Mouse (Mus musculus) cerebellum, adult 11 months (tissue): ENCODE measurements around the gene Ccdc43.

Source experiments
- DNase-seq: peaks from one replicate; pipeline ENCODE4 v3.0.0; 2022

The Ccdc43 gene

DNA sequence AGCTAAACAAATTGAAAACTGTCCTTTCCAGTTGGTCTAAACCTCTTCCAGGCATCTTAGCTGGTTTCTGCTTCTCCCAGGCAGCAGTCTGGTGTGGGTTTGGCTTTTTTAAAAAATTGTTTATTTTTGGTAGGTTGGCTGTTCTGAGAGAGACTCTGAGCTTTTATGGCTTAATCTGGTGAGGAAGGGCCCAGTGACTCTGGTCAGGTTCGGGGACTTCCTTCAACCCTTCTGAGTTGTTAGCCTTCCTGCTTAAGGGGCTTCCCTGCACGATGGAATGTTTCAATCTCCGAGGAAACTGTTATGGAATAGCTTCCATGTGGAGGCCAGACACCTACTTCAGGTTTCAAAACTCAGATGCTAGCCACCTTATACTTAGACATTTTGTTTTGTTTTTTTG lies 34.2 kb downstream of the Ccdc43 start, which contains the start of gene Meioc:
Gene Meioc, plus strand, starts transcription at position 301 of the 400 bp plus-strand sequence.
- DNase-seq = no peak

DNA sequence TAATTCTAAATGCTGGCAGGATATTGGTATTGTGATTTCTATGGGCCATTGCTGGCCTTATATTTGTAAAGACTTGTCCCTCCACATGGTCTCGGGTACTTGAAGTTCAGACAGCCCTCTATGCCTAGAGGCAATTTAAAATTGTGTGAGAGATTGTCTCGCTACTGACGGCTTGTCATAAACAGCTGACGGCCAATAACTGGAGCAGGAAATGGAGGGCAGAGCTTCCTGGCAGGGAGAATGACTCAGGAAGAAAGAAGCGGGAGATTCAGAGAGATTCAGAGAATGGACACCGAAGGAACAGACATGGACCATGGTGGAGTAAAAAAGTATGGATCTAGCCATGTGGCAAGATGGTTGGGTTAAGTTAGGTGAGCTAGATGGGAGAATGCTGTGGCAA lies 40.7 kb downstream of the Ccdc43 start:
- no peak for DNase-seq

DNA sequence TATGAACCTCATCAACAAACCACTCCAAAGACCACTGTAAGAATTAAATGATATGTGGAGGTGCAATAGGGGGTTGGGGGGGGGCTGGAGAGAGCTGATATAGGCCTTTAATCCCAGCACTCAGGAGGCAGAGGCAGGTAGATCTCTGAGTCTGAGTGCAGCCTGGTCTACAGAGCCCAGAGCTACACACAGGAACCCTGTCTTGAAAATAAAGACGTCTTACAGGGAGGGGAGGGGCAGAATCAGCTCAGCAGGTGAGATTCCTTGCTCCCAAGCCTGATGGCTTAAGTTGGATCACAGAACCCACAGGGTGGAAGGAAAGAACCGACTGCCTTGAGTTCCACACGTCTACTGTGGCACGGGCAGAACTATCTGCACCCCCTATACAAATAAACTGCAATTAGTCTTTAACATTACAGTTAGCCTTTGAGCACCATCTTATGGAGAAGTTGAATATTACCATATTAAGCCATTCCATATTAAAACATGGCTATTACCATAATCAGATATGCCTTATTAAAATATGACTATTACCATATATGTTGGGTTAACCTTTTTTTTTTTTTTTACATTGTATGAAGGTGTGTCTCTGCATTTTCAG lies 41.2 kb downstream of the Ccdc43 start:
- DNase-seq = no peak

DNA sequence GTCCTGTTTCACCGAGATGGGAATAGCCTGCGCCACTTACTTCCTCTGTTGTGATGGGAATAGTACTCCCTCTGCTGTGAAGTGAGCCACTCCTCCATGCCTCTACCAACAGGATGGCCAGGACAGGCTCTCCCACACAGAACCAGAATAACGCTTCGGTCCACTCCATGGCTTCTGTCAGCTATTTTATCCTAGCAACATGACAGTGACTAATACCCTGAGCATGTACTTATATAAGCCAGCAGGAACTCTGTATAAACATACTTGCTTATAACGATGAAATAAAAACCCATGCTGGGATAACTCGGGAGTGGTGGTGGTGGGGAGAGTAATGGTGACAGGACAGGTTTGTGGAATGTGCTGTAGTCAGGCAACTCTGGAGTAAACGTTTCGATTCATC lies 41.7 kb downstream of the Ccdc43 start:
- DNase-seq = no peak

DNA sequence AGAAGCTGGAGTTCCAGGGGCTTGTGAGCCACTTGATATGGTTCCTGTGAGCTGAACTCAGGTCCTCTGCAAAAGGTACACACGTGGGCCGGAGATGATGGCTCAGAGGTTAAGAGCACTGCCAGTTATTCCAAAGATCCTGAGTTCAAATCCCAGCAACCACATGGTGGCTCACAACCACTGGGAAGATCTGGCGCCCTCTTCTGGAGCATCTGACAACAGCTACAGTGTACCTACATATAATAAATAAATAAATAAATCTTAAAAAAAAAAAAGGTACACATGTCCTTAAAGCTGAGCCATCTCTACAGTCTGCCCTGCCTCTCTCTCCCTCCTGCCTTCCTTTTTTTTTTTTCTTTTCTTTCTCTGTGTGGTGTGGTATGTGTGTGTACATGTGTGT lies 44.7 kb downstream of the Ccdc43 start:
- no peak for DNase-seq

DNA sequence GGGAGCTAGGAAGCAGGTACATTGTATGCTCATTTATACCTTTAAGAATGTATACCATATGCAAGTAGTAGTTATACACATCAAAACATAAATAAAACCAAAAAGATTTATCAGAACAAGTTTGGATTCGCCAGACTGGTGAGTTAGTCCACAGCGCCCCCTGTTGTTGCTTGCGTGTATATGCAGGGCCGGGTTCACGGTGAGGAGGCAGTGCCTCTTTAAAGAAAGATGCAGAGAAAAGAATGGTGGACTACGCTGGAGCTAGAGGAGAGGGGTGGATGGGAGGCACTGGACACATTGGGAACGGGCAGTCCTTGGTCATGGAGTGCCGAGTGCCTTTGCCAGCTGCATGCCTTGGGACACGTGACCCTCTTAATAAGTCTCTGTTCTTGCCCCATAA lies 46.2 kb downstream of the Ccdc43 start:
- DNase-seq = peak; percentile 43

DNA sequence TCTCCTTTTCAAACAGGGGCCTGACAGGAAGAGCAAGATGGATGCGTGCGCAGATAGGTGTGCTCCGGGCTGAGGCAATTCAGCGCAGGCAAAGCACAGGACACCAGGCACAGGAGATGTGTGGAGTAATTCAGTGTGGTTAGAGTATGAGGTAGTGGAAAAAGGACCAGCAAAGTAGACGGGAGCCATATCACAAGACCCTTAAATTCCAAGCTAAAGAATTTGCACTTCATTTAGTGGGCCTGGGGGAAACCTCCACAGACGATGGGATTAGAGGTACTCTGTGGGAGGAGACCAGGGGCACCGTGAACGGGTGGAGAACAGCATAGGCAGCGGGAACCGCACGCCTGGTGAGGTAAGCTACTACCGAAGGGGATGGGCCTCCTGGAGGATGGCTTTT lies 49.7 kb downstream of the Ccdc43 start:
- no peak for DNase-seq

DNA sequence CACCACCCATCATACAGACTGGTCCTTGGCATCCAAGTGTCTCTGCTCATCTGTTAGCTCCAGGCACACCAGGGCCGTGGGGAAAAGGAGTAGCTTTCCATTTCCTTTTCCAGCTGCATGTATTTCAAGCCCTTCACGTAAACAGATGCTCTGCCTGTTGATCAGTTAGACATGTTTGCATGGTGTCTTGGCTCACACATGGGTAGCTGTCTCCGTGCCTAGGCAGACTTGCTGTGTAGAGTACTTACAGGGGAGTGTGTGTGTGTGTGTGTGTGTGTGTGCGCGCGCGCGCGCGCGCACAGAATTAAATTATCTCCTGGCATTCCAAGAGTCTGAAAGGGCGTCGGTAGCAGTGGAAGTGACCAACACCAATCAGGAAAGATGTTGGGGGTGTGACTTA lies 51.4 kb downstream of the Ccdc43 start:
- no peak for DNase-seq

DNA sequence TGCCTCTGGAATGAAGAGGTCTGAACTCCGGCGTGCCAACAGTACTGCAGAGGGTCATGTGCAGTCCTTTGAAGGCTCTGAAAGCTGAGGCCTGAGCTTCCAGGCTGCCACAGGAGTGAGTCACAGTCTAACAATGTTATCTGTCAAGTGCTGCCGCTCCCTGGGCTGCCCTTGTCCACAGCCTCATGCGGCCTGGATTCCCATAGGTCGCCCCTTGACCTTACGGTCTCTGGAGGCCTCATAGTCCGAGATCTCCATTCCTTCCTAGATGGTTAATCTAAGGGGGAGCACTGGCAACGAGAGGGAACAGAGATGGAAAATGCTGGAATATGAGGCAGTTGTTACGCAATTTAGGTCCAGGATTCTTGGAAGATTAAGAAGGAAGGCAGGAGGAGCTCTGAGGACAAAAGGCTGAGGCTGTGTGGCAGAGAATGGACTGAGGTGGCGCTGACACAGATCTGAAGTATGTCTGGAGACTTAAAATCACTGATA lies 53.6 kb downstream of the Ccdc43 start:
- DNase-seq = no peak

DNA sequence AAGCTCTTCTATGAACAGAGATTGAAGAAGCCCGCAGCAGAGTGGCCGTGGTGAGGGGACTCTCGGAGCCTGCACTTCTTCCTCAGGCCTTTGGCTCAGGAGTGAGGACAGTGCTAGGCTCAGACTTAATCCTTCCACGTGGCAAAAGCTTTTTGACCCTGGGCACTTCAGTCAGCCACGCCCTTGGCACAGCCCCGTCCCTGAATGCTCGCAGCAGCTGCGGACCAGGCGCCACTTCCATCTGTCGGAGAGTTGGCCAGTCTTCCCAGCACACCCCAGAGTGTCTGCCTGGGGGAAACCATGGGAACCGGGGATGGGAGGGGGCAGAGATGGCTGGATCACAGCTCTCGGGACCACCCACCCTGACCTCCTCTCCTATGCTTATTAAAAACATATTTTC lies 60.7 kb downstream of the Ccdc43 start:
- no peak for DNase-seq
